In the genomic region with DNA sequence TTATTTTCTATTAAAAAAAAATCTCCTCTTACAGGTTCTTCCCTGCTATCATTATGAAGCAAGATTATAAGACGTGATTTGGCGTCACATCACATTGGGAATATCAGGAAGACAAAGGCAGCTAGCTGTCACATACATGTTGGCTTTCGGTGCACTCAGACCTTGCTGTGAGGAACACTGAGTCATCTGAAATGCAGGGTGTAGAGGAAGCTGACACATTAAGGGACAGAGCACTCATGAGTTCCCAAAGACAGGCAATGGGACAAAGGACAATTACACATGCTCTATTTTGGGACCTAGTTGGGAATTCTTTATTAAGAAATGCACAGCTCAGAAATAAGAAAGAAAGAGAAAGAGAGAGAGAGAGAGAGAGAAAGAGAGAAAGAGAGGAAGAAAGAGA, we compare ENCODE assay signal across 13 mouse cellular contexts.
"Had no signal": no experiment of that assay in that cellular context is flagged by ENCODE, and none has a peak within 500 bp of the region (broad histone marks: within the 10 kb centered on the region; RNA-seq: fewer than 3 reads in every experiment).

No protein-coding gene starts in this region.

- H3K4me3 ChIP-seq: liver, embryonic 15.5 days; lung, embryonic 15.5 days; midbrain, embryonic 13.5 days; midbrain, embryonic 15.5 days; neural tube, embryonic 12.5 days; stomach, embryonic 15.5 days had no signal

- H3K4me1 ChIP-seq: liver, embryonic 15.5 days; lung, embryonic 15.5 days; midbrain, embryonic 13.5 days; midbrain, embryonic 15.5 days; neural tube, embryonic 12.5 days; stomach, embryonic 15.5 days had no signal

- DNase-seq: liver, postnatal 0 days; lung, postnatal 14 days; lung, postnatal 36 days; right cerebral cortex, postnatal 14 days; thymus, adult 2 months; thymus, postnatal 25 days; thymus, postnatal 4 days had no signal

- H3K36me3 ChIP-seq: liver, embryonic 15.5 days; lung, embryonic 15.5 days; midbrain, embryonic 13.5 days; midbrain, embryonic 15.5 days; neural tube, embryonic 12.5 days; stomach, embryonic 15.5 days had no signal

- H3K27me3 ChIP-seq: liver, embryonic 15.5 days; lung, embryonic 15.5 days; midbrain, embryonic 13.5 days; midbrain, embryonic 15.5 days; neural tube, embryonic 12.5 days; stomach, embryonic 15.5 days had no signal
